Mouse (Mus musculus) ES-E14 (cell line): ENCODE data around the gene Shld1. TPM values are rescaled to one million over a fixed set of nuclear protein-coding genes. Genes with fewer than 3 reads are reported as not detected.

Experiments
- DNase-seq: peaks from one replicate; pipeline ENCODE4 v3.0.0-alpha.2; 2013; ENCODE audit warnings: low read depth, low spot score
- H3K27ac ChIP-seq: 2 replicates; pipeline ENCODE4 v1.5.1; 2012; ENCODE audit warnings: low read depth, mild to moderate bottlenecking, low read length, moderate library complexity, mixed read lengths; ENCODE audit not compliant: poor library complexity, insufficient read depth, severe bottlenecking
- H3K36me3 ChIP-seq: 2 replicates; pipeline ENCODE4 v1.6.1; 2012; ENCODE audit warnings: mild to moderate bottlenecking, low read length, moderate library complexity, mixed read lengths; ENCODE audit not compliant: control insufficient read depth, poor library complexity, insufficient read depth, severe bottlenecking
- H3K4me1 ChIP-seq, 2 experiments: fragments of 150-350 bp in 1 of 2; sonication (generic) in 1 of 2; 2 replicates each; pipeline ENCODE4 v1.6.1; 2012; ENCODE audit warnings: low read length in 2 of 2, mild to moderate bottlenecking in 1 of 2, mixed read lengths in 1 of 2; ENCODE audit not compliant: control insufficient read depth in 2 of 2, insufficient read depth in 2 of 2, poor library complexity in 1 of 2
- H3K4me3 ChIP-seq, 2 experiments: fragments of 150-350 bp in 1 of 2; sonication (generic) in 1 of 2; 2 replicates each; pipeline ENCODE4 v1.5.1; 2012; ENCODE audit warnings: low read length in 2 of 2, low read depth in 1 of 2, mild to moderate bottlenecking in 1 of 2, mixed read lengths in 1 of 2; ENCODE audit not compliant: insufficient read depth in 1 of 2, poor library complexity in 1 of 2, severe bottlenecking in 1 of 2
- H3K9ac ChIP-seq: 2 replicates; pipeline ENCODE4 v1.6.1; 2012; ENCODE audit warnings: low read depth, mild to moderate bottlenecking, low read length, mixed read lengths; ENCODE audit not compliant: poor library complexity, insufficient read depth, severe bottlenecking
- H3K9me3 ChIP-seq: fragments of 150-350 bp; sonication (generic); 2 replicates; pipeline ENCODE4 v1.6.1; 2012; ENCODE audit warnings: low read depth, mild to moderate bottlenecking, low read length; ENCODE audit not compliant: control insufficient read depth, insufficient read depth
- CHD2 ChIP-seq: IDR thresholded peaks from 2 replicates; pipeline ENCODE4 v1.6.1; 2014; ENCODE audit warnings: mild to moderate bottlenecking, low read depth, low read length, inconsistent platforms
- HCFC1 ChIP-seq: IDR thresholded peaks from 2 replicates; pipeline ENCODE4 v1.6.1; 2012; ENCODE audit warnings: low read length, inconsistent platforms, borderline replicate concordance; ENCODE audit not compliant: insufficient read depth
- MAFK ChIP-seq: IDR thresholded peaks from 2 replicates; pipeline ENCODE4 v1.6.1; 2014; ENCODE audit warnings: mild to moderate bottlenecking, low read depth, low read length, inconsistent platforms; ENCODE audit not compliant: insufficient read depth
- ZC3H11A ChIP-seq: IDR thresholded peaks from 2 replicates; pipeline ENCODE4 v1.6.1; 2012; ENCODE audit warnings: low read depth, mild to moderate bottlenecking, inconsistent platforms, low read length, borderline replicate concordance
- ZNF384 ChIP-seq: IDR thresholded peaks from 2 replicates; pipeline ENCODE4 v1.6.1; 2012; ENCODE audit warnings: low read depth, low read length, inconsistent platforms
- in situ Hi-C, 2 experiments: fragments of 600-800 bp; cut with MboI; formaldehyde crosslinking; loops; one replicate each; pipeline ENCODE4 v1.15.1; 2025; ENCODE audit warnings: low sequenced_read_pairs in 2 of 2, inconsistent platforms in 1 of 2; ENCODE audit not compliant: unreplicated experiment in 2 of 2
- total RNA-seq: library from RNA; depleted of rRNA; stranded (reverse); fragments of 300-350 nt; gene quantifications from 2 replicates; pipeline ENCODE4 v1.2.3, GENCODE M21; 2012

Gene Shld1
- total RNA-seq, 1 experiment = 9.2 TPM

DNA sequence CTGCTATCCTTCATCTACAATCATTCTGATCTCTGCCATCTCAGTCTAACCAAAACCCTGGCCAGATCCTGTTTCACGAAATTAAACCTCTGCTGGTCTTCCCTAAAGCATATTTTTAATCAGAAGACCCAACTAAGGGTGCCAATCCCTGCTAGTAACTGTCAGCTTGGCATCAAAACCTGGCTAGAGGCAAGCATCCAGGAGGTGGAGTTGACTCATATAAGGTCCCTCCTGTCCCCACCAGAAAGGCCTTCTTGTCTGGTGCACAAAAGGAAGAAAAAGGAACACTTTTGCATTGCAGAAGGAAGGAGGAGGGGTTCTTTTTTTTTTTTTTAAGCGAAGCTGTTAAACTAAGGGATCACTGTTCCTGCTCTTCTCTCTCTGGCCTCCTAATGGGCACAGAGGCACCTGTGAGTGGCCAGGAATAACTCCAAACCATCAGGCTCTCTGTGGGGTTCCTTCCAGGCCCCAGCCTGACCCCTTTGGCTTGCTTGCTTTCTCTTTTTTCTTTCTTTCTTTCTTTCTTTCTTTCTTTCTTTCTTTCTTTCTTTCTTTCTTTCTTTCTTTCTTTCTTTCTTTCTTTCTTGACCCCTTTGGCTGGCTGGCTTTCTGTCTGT, 52.2 kb downstream of the Shld1 start:
- Histone ChIP-seq H3K9ac (no peak overlapping the region), H3K4me1 (peaks cover 0 to 2% of the 10 kb centered on the region in 2 experiments; a peak in 1 of 4 replicates), H3K36me3 (no peaks in the 10 kb centered on the region), H3K9me3 (no peaks in the 10 kb centered on the region), H3K27ac (no peak overlapping the region), H3K4me3 (no peak overlapping the region)
- DNase-seq = no peak
- in situ Hi-C loops = no loop called here
- TF ChIP-seq ZNF384 (peak; percentile 48; the same call in 1 of the 2 replicates), CHD2 (no peak), MAFK (no peak), ZC3H11A (no peak), HCFC1 (no peak)

DNA sequence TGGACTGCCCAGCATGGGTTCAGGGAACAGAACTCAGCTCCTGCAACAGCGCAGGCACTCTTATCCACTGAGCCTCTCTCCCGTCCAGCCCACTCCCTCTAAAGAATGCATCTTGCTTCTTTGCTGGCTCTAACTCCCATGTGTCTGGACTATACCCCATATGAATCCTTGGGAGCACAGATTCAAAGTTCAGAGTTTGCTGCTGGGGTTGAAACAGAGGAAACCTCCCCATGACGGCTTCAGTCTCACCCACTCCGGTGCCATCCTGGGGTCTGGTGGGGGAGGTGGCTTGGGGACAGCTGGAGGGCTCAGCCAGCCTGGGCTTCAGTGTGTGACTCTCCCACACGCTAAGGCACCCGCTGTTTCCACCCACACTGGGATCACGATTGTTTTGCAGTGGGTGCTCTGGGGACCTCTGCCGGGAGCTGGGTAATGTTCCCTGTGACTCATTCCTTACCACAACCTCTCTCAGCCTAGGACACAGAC, 55.2 kb downstream of the Shld1 start:
- no peak overlapping the region for H3K27ac ChIP-seq
- H3K4me3 ChIP-seq = no peak overlapping the region
- DNase-seq = no peak
- H3K36me3 ChIP-seq = no peaks in the 10 kb centered on the region
- H3K9ac ChIP-seq = no peak overlapping the region
- TF ChIP-seq ZNF384 (no peak), MAFK (no peak), ZC3H11A (no peak), HCFC1 (no peak), CHD2 (no peak)
- H3K4me1 ChIP-seq = peaks cover 0 to 2% of the 10 kb centered on the region in 2 experiments; a peak in 1 of 4 replicates
- no peaks in the 10 kb centered on the region for H3K9me3 ChIP-seq
- in situ Hi-C loops = no loop called here

DNA sequence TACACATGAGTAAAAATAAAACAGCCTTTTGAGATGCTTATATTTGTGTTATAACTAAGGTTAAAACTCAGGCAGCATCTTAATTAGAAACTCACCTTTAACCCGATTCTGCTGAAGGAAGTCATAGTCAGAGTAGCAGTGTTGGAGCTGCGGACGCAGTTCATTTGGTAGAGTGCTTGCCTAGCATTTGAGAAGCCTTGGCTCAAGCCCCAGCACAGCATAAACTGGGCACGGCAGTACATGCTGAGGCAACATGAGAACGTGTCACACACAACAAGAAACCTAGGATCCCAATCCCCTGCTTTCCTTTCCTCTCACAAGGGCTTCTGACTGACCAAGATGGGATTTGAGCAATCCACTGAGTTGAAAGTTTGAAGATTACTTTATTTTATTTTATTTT, 58.1 kb downstream of the Shld1 start:
- in situ Hi-C loops = no loop called here

DNA sequence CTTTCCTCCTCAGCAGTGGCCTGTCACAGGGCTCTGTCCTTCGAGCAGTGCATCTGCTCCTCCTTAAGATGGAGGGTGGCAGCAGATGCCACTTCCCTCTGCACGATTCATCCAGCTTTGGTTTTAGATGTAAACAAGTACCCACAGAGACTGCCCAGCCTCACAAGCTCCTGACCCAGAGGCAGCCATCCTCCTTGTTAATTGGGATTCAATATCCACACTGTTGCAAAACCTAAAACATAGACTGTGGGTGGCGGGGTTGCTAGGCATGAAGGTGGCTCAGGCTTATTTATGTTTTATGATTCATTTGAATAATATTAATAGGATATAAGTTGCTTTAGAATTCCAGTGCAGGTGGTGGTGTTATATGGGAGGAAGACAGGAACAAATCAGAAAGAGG, 59.4 kb downstream of the Shld1 start:
- Histone ChIP-seq H3K4me3 (no peak overlapping the region), H3K9me3 (no peaks in the 10 kb centered on the region), H3K9ac (no peak overlapping the region), H3K4me1 (peaks cover 0 to 2% of the 10 kb centered on the region in 2 experiments; a peak in 1 of 4 replicates), H3K27ac (no peak overlapping the region), H3K36me3 (no peaks in the 10 kb centered on the region)
- in situ Hi-C loops = no loop called here
- no peak for TF ChIP-seq ZC3H11A
- TF ChIP-seq HCFC1 = no peak
- DNase-seq = no peak

More for the DNA sequence above, 58.1 kb downstream of the Shld1 start:
- H3K9me3 ChIP-seq = no peaks in the 10 kb centered on the region
- no peak overlapping the region for H3K4me3 ChIP-seq
- no peak for DNase-seq
- no peak overlapping the region for H3K9ac ChIP-seq
- no peak overlapping the region for H3K27ac ChIP-seq
- TF ChIP-seq HCFC1 = no peak
- no peak for TF ChIP-seq MAFK
- no peak for TF ChIP-seq CHD2
- TF ChIP-seq ZC3H11A = no peak
- no peak for TF ChIP-seq ZNF384
- H3K36me3 ChIP-seq = no peaks in the 10 kb centered on the region
- H3K4me1 ChIP-seq = peaks cover 0 to 2% of the 10 kb centered on the region in 2 experiments; a peak in 1 of 4 replicates

DNA sequence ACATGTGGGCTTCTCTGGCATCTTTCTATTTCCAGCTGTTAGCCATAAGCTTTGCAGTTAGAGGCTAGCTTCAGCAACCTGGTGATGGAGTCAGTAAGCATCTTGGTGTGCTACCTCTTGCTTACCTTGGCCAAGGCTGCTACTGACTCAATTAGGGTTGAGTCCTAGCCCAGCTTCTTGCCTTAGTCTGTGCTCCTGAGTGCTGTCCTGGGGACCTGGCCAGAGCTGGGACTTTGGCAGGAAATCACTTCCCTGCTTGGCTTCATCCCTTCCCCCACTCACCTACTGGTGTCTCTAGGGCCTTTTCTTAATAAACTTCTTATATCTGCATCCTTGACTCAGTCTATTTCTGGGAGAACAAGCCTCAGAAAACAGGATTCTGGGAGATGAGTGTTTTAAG, 64.0 kb downstream of the Shld1 start:
- Histone ChIP-seq H3K36me3 (peaks cover 2% of the 10 kb centered on the region; the same call in 1 of the 2 replicates), H3K9me3 (no peaks in the 10 kb centered on the region), H3K4me3 (no peak overlapping the region), H3K4me1 (peaks cover 0 to 2% of the 10 kb centered on the region in 2 experiments; a peak in 1 of 4 replicates), H3K27ac (no peak overlapping the region), H3K9ac (no peak overlapping the region)
- TF ChIP-seq ZNF384 (no peak), MAFK (no peak), CHD2 (no peak)
- DNase-seq = no peak
- in situ Hi-C loops = no loop called here
